Mouse (Mus musculus) ES-Bruce4 (cell line): ENCODE data around the gene Snx25.

Experiments
- CTCF ChIP-seq: IDR thresholded peaks from one replicate; pipeline ENCODE4 v1.8.1; 2011; ENCODE audit warnings: low read depth, low read length
- EP300 ChIP-seq: IDR thresholded peaks from 2 replicates; pipeline ENCODE4 v1.6.1; 2011; ENCODE audit warnings: low read depth, low read length; ENCODE audit not compliant: insufficient read depth
- POLR2A ChIP-seq: IDR thresholded peaks from one replicate; pipeline ENCODE4 v1.8.1; 2011; ENCODE audit warnings: low read length; ENCODE audit not compliant: insufficient read depth

DNA sequence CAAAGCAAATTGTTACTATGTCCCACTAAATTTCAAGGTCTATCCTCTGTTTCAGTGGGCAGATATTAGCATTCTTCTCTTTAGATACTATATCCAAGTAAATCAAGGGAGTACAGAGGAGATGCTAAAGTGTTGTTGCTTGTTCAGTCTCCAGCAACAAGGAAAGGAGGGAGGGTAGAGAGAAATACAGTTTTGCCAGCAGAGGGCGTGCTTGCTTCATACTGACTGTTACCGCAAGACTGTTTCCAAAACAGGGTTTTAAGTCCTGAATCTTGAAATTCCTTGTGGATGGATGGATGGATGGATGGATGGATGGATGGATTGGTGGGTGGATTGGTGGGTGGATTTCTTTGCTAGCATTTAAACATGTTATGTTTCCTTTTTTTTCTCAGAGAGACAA, 33.4 kb upstream of the Snx25 start:
- TF ChIP-seq EP300 (no peak), POLR2A (no peak), CTCF (no peak)
